20 mouse cellular contexts compared by ENCODE assay signal in the genomic region with DNA sequence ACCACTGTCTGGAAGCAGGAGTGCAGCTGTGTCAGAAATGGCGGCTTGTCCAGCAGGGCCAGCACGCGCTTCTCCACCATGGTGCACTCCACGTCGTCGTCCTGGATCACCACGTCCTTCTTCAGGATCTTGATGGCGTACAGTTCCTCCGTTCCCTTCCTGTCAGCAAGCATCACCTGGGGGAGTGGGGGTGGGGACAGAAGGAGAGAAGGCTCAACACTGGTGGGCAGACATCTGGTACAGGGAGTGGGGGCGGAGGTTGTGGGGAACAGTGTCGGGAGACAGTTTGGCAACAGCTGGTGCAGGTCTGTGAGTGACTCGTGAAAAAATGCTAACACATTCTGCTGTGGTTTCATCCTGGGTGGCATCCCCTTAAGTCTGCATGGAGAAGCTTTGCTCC.
"Had no signal": no experiment of that assay in that cellular context is flagged by ENCODE, and none has a peak within 500 bp of the region (broad histone marks: within the 10 kb centered on the region; RNA-seq: fewer than 3 reads in every experiment).

No protein-coding gene starts in this region.

- H3K9me3 ChIP-seq: kidney, embryonic 15.5 days; limb, embryonic 12.5 days; limb, embryonic 15.5 days; midbrain, embryonic 12.5 days; midbrain, embryonic 15.5 days; neural tube, embryonic 13.5 days had no signal

- H3K9ac ChIP-seq: kidney, embryonic 15.5 days; limb, embryonic 12.5 days; limb, embryonic 15.5 days; liver, embryonic 14.5 days; liver, postnatal 0 days; lung, embryonic 14.5 days; midbrain, embryonic 12.5 days; midbrain, embryonic 15.5 days; neural tube, embryonic 13.5 days had no signal

- H3K36me3 ChIP-seq: limb, embryonic 12.5 days; midbrain, embryonic 12.5 days; midbrain, embryonic 15.5 days; neural tube, embryonic 13.5 days had no signal

- H3K27ac ChIP-seq: kidney, embryonic 15.5 days; left cerebral cortex, adult 2 months; limb, embryonic 12.5 days; limb, embryonic 15.5 days; liver, embryonic 14.5 days; macrophage; midbrain, embryonic 12.5 days; midbrain, embryonic 15.5 days; neural tube, embryonic 13.5 days; stomach, postnatal 0 days had no signal

- DNase-seq: kidney, adult 2 months; kidney, postnatal 10 days; kidney, postnatal 36 days; layer of hippocampus, postnatal 36 days; liver, postnatal 0 days; lung, embryonic 14.5 days; retina, postnatal 1 day; right cerebral cortex, postnatal 14 days; right cerebral cortex, postnatal 4 days; thymus, postnatal 25 days had no signal

- H3K4me3 ChIP-seq: kidney, embryonic 15.5 days; left cerebral cortex, adult 2 months; limb, embryonic 12.5 days; limb, embryonic 15.5 days; midbrain, embryonic 12.5 days; midbrain, embryonic 15.5 days; neural tube, embryonic 13.5 days had no signal

- H3K27me3 ChIP-seq: kidney, embryonic 15.5 days; limb, embryonic 12.5 days; limb, embryonic 15.5 days; neural tube, embryonic 13.5 days had no signal
